Mouse (Mus musculus): ENCODE data around the gene Cry2. TPM values are rescaled to one million over a fixed set of nuclear protein-coding genes. Genes with fewer than 3 reads are reported as not detected.

Gene Cry2
- polyA plus RNA-seq, 1 experiment: 0.36 TPM

GRCm38 (mm10) chr2:92425366-92425765, 8.5 kb downstream of the Cry2 start:
- Histone ChIP-seq H3K9me3 (ENCODE audit: control insufficient read depth, low read length) (no peaks in the 10 kb centered on the region), H3K36me3 (ENCODE audit: control insufficient read depth) (peaks cover 68% of the 10 kb centered on the region)
- TF ChIP-seq TAL1 (IDR thresholded peaks at IDR 0.05; ENCODE audit: low read length): no peak
- TF ChIP-seq GATA1 (IDR thresholded peaks at IDR 0.05; ENCODE audit: low read length): no peak

GRCm38 (mm10) chr2:92424462-92425308, 9.2 kb downstream of the Cry2 start:
- peaks cover 12% of the 10 kb centered on the region for H3K4me1 ChIP-seq (ENCODE audit: control insufficient read depth)
- H3K9me3 ChIP-seq (ENCODE audit: control insufficient read depth, low read length): no peaks in the 10 kb centered on the region
- TF ChIP-seq GATA1 (IDR thresholded peaks at IDR 0.05; ENCODE audit: low read length): no peak
- no peak for TF ChIP-seq TAL1 (IDR thresholded peaks at IDR 0.05; ENCODE audit: low read length)
- H3K27me3 ChIP-seq (ENCODE audit: control insufficient read depth): no peaks in the 10 kb centered on the region
- H3K36me3 ChIP-seq (ENCODE audit: control insufficient read depth): peaks cover 72% of the 10 kb centered on the region
- no peak overlapping the region for H3K4me3 ChIP-seq (replicated peaks)

More at GRCm38 (mm10) chr2:92425366-92425765, 8.5 kb downstream of the Cry2 start:
- Histone ChIP-seq H3K27me3 (ENCODE audit: control insufficient read depth) (no peaks in the 10 kb centered on the region), H3K4me3 (replicated peaks) (no peak overlapping the region), H3K4me1 (ENCODE audit: control insufficient read depth) (peaks cover 17% of the 10 kb centered on the region)

- H3K9me3 ChIP-seq (ENCODE audit: control insufficient read depth, low read length): no peaks in the 10 kb centered on the region
- H3K4me1 ChIP-seq (ENCODE audit: control insufficient read depth): peaks cover 7% of the 10 kb centered on the region
- H3K36me3 ChIP-seq (ENCODE audit: control insufficient read depth): peaks cover 76% of the 10 kb centered on the region
- H3K27me3 ChIP-seq (ENCODE audit: control insufficient read depth): no peaks in the 10 kb centered on the region
- no peak for TF ChIP-seq GATA1 (IDR thresholded peaks at IDR 0.05; ENCODE audit: low read length)
- TF ChIP-seq TAL1 (IDR thresholded peaks at IDR 0.05; ENCODE audit: low read length): no peak
- no peak overlapping the region for H3K4me3 ChIP-seq (replicated peaks)
Measured at GRCm38 (mm10) chr2:92423702-92424461, 10.0 kb downstream of the Cry2 start.

GRCm38 (mm10) chr2:92423156-92423555, 10.7 kb downstream of the Cry2 start:
- H3K27me3 ChIP-seq (ENCODE audit: control insufficient read depth): no peaks in the 10 kb centered on the region
- H3K9me3 ChIP-seq (ENCODE audit: control insufficient read depth, low read length): no peaks in the 10 kb centered on the region
- no peak overlapping the region for H3K4me3 ChIP-seq (replicated peaks)
- TF ChIP-seq GATA1 (IDR thresholded peaks at IDR 0.05; ENCODE audit: low read length): no peak
- TF ChIP-seq TAL1 (IDR thresholded peaks at IDR 0.05; ENCODE audit: low read length): no peak
- H3K4me1 ChIP-seq (ENCODE audit: control insufficient read depth): peaks cover 7% of the 10 kb centered on the region
- peaks cover 83% of the 10 kb centered on the region for H3K36me3 ChIP-seq (ENCODE audit: control insufficient read depth)

DNA sequence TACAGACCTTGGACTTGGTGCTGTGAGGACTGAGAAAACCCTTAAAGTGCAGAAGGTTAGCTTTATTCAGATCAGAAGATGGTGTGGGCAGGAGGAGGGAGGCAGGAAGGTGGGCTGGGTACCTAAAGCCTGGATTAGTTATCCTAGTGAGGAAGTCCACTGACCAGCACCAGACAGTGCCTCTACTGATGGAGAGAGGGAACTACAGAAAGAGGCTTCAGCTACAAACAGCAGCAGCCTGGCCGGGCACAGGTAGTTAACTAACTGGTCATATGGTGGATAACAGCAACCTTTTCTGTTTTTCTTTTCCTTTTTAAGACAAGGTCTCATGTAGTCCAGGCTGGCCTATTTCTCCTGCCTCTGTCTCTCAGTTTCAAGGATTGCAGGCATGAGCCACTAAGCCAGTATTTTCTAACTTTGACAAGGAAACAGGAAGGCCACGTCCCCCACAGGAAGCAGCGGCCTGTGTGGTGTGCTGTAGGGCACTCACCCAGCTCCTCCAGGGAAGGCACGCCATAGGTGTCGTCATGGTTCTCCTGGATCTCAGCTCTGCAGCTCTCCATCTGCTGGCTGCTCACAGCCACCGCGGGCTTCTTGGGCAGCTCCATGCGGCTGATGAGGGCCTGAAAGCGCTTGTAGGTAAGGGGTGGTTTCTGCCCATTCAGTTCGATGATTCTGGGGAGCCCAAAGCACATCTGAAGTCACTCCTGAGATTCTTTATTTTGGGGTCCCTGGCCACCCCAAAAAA, 11.3 kb downstream of the Cry2 start:
- Histone ChIP-seq H3K4me1 (ENCODE audit: control insufficient read depth) (peaks cover 2% of the 10 kb centered on the region; the same call in 1 of the 2 replicates), H3K4me3 (replicated peaks) (no peak overlapping the region), H3K9me3 (ENCODE audit: control insufficient read depth, low read length) (no peaks in the 10 kb centered on the region), H3K27me3 (ENCODE audit: control insufficient read depth) (no peaks in the 10 kb centered on the region), H3K36me3 (ENCODE audit: control insufficient read depth) (peaks cover 89% of the 10 kb centered on the region)
- TF ChIP-seq TAL1 (IDR thresholded peaks at IDR 0.05; ENCODE audit: low read length) (no peak), GATA1 (IDR thresholded peaks at IDR 0.05; ENCODE audit: low read length) (no peak)

DNA sequence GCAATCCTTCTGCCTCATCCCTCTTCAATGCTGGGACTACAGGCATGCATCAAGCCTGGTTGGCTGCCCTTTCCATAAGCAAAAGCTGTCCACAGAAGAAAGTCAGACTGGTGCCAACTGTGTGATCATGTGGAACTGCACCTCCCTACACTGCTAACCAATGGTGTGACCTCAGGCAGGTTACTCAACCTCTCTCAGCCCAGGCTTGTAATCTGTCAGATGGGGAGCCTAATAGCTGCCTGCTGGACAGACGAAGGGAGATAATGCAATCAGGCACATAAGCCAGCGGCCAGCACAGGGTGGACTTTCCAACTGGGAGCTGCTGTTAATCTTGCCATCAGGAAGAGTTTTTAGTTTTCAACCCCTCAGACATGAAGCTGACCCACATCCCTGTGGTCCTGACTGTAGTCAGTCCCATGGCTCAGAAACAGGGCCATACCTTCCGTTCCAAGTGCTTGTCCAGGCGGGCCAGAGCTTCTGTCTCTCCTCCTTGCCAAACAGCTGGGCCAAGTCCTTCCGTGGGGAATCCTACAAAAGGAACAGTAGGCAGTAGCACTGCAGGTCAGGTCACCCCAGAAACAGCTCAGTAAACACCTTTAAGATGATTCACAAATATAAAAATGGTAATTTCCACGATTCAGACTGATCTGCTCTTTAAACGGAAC, 12.0 kb downstream of the Cry2 start:
- Histone ChIP-seq H3K27me3 (ENCODE audit: control insufficient read depth) (no peaks in the 10 kb centered on the region), H3K9me3 (ENCODE audit: control insufficient read depth, low read length) (no peaks in the 10 kb centered on the region), H3K4me3 (replicated peaks) (no peak overlapping the region), H3K4me1 (ENCODE audit: control insufficient read depth) (no peaks in the 10 kb centered on the region), H3K36me3 (ENCODE audit: control insufficient read depth) (peaks cover 96% of the 10 kb centered on the region)
- TF ChIP-seq GATA1 (IDR thresholded peaks at IDR 0.05; ENCODE audit: low read length): no peak
- no peak for TF ChIP-seq TAL1 (IDR thresholded peaks at IDR 0.05; ENCODE audit: low read length)

DNA sequence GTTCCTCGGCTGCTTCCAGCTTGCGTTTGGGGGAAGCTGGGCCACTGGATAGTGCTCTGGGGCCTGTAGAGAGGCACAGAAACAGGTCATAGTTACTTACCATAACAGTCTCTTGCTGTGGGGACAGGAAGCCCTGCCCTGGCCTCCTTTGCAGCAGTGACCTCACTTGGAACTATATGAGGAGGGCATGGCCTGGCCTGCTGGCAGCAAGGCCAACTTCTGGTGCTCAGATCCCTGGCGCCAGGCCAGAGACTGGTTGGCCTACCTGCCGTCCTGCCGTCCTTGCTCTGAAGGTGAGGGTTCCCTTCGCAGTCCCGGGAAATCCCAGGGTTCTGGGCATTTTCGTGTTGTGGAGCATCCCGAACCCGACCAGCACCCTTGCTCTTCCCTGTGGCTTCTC, 22.1 kb downstream of the Cry2 start:
- Histone ChIP-seq H3K36me3 (ENCODE audit: control insufficient read depth) (peaks cover 93% of the 10 kb centered on the region), H3K4me3 (replicated peaks) (no peak overlapping the region), H3K4me1 (ENCODE audit: control insufficient read depth) (no peaks in the 10 kb centered on the region), H3K27me3 (ENCODE audit: control insufficient read depth) (no peaks in the 10 kb centered on the region), H3K9me3 (ENCODE audit: control insufficient read depth, low read length) (no peaks in the 10 kb centered on the region)
- TF ChIP-seq GATA1 (IDR thresholded peaks at IDR 0.05; ENCODE audit: low read length) (no peak), TAL1 (IDR thresholded peaks at IDR 0.05; ENCODE audit: low read length) (no peak; the same call in 2 of the 3 replicates)

DNA sequence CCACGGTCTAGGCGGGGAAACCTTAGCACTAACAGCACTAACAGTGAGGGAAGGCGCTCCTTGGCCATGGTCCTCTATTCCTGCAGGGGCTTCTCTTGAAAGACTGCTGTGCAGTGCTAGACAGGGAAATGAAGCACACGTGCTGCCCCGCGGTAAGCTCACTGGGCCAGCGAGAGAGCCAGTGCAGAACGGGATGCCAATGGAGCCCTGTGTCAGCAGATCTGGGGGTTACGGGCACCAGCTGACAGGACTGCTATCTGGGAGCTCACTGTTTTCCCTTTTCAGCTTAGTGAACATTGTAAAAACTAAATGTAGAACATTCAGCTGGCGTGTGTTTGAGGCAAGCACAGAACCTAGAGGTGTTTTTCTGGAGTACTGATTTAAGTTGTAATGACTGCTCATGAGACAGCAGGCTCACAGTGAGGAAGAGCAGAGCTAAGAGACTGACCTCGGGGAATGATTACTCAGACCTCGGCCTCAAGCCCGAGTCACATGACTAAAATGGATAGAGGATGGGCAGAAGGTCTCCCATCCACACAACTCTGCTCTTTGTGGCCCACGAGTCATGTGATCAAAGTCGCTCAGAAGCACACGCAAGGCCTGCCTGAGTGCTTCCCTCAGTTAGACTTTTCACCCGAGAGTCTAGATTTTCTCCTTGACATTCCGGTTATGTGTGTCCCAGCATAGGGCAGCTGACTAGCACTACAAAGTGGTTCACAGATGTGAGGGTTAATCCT, 25.4 kb downstream of the Cry2 start:
- Histone ChIP-seq H3K27me3 (ENCODE audit: control insufficient read depth) (no peaks in the 10 kb centered on the region), H3K4me3 (replicated peaks) (no peak overlapping the region), H3K4me1 (ENCODE audit: control insufficient read depth) (no peaks in the 10 kb centered on the region), H3K9me3 (ENCODE audit: control insufficient read depth, low read length) (no peaks in the 10 kb centered on the region), H3K36me3 (ENCODE audit: control insufficient read depth) (peaks cover 88% of the 10 kb centered on the region)
- TF ChIP-seq GATA1 (IDR thresholded peaks at IDR 0.05; ENCODE audit: low read length) (no peak), TAL1 (IDR thresholded peaks at IDR 0.05; ENCODE audit: low read length) (no peak)
